Mouse (Mus musculus) forebrain, embryonic 10.5 days (tissue): ENCODE results near the gene Slc35g3. TPM values are rescaled to one million over a fixed set of nuclear protein-coding genes. Genes with fewer than 3 reads are reported as not detected.
A peak's percentile ranks its signal among the peaks of the same experiment; 100 is the strongest.

ENCODE experiments used
- DNase-seq: peaks from one replicate; pipeline ENCODE4 v3.0.0-alpha.2; 2017; ENCODE audit warnings: low spot score; ENCODE audit errors: extremely low spot score
- H3K27ac ChIP-seq: fragments of 300-500 bp; sonication (generic); 2 replicates; pipeline ENCODE4 v1.5.1; 2016; ENCODE audit warnings: mild to moderate bottlenecking
- H3K27me3 ChIP-seq: fragments of 300-500 bp; sonication (generic); 2 replicates; pipeline ENCODE4 v1.6.1; 2016; ENCODE audit warnings: mild to moderate bottlenecking; ENCODE audit not compliant: poor library complexity, severe bottlenecking
- H3K36me3 ChIP-seq: fragments of 300-500 bp; sonication (generic); replicated peaks from 2 replicates; pipeline ENCODE4 v1.6.1; 2016; ENCODE audit warnings: mild to moderate bottlenecking, moderate library complexity
- H3K4me1 ChIP-seq: fragments of 300-500 bp; sonication (generic); 2 replicates; pipeline ENCODE4 v1.6.1; 2016
- H3K4me3 ChIP-seq: fragments of 300-500 bp; sonication (generic); 2 replicates; pipeline ENCODE4 v1.5.1; 2016; ENCODE audit warnings: mild to moderate bottlenecking, moderate library complexity
- H3K9me3 ChIP-seq: fragments of 300-500 bp; sonication (generic); 2 replicates; pipeline ENCODE4 v1.6.1; 2016; ENCODE audit warnings: mild to moderate bottlenecking, moderate library complexity
- WGBS: fragments of 180-500 bp; shearing (Covaris S2); methylation state at CpG from one replicate; pipeline ENCODE4 v1.1.7; 2016; 5-methylcytosine and 5-hydroxymethylcytosine counted together
- polyA plus RNA-seq: library from polyadenylated mRNA; unstranded; fragments of >200 nt; fragmentation: Nextera tagmentation; extraction: Ambion mirVana; gene quantifications from 2 replicates; pipeline ENCODE4 v1.2.1, GENCODE M21; 2016

The Slc35g3 gene
- polyA plus RNA-seq, 1 experiment from 2014 or later = not detected

- Histone ChIP-seq H3K27ac (peak overlapping the region; percentile 95), H3K36me3 (no peaks in the 10 kb centered on the region), H3K4me3 (peak overlapping the region; percentile 58), H3K27me3 (peaks cover 97% of the 10 kb centered on the region), H3K4me1 (peaks cover 75% of the 10 kb centered on the region), H3K9me3 (no peaks in the 10 kb centered on the region)
- no peak for DNase-seq
- 0% methylated on average over 11 of the region's 11 CpGs for WGBS
Measured at GRCm38 (mm10) chr11:69800138-69800391, 38.3 kb upstream of the Slc35g3 start.

- H3K4me1 ChIP-seq = peaks cover 71% of the 10 kb centered on the region
- H3K4me3 ChIP-seq = peak overlapping the region; percentile 58
- no peaks in the 10 kb centered on the region for H3K36me3 ChIP-seq
- H3K27ac ChIP-seq = peak overlapping the region; percentile 95
- H3K27me3 ChIP-seq = peaks cover 97% of the 10 kb centered on the region
- H3K9me3 ChIP-seq = no peaks in the 10 kb centered on the region
- DNase-seq = no peak
- 26% methylated on average over 12 of the region's 12 CpGs for WGBS
Measured at GRCm38 (mm10) chr11:69799394-69800137, 37.8 kb upstream of the Slc35g3 start.

GRCm38 (mm10) chr11:69797924-69798323, 36.2 kb upstream of the Slc35g3 start:
- WGBS = 73% methylated on average over 7 of the region's 7 CpGs
- Histone ChIP-seq H3K27me3 (peaks cover 97% of the 10 kb centered on the region), H3K4me3 (no peak overlapping the region), H3K4me1 (peaks cover 59% of the 10 kb centered on the region), H3K9me3 (no peaks in the 10 kb centered on the region), H3K27ac (no peak overlapping the region), H3K36me3 (no peaks in the 10 kb centered on the region)
- no peak for DNase-seq

- peaks cover 40% of the 10 kb centered on the region for H3K4me1 ChIP-seq
- H3K9me3 ChIP-seq = no peaks in the 10 kb centered on the region
- no peaks in the 10 kb centered on the region for H3K36me3 ChIP-seq
- peaks cover 85% of the 10 kb centered on the region for H3K27me3 ChIP-seq
- DNase-seq = no peak
- H3K27ac ChIP-seq = peak overlapping the region; percentile 76
- peak overlapping the region; percentile 62 for H3K4me3 ChIP-seq
- WGBS = 2% methylated on average over 13 of the region's 13 CpGs
Measured at GRCm38 (mm10) chr11:69795983-69796435, 34.2 kb upstream of the Slc35g3 start.

GRCm38 (mm10) chr11:69795168-69795982, 33.6 kb upstream of the Slc35g3 start, which contains the start of gene Chrnb1:
Gene Chrnb1 (minus strand): TSS chr11:69795943.
- H3K4me1 ChIP-seq = peaks cover 34% of the 10 kb centered on the region
- peaks cover 78% of the 10 kb centered on the region for H3K27me3 ChIP-seq
- DNase-seq = peak; percentile 91
- no peaks in the 10 kb centered on the region for H3K9me3 ChIP-seq
- H3K36me3 ChIP-seq = no peaks in the 10 kb centered on the region
- H3K27ac ChIP-seq = peak within 1 kb of the TSS; percentile 76
- H3K4me3 ChIP-seq = peak within 1 kb of the TSS; percentile 62
- WGBS = 2% methylated on average over 52 of the region's 52 CpGs

GRCm38 (mm10) chr11:69793429-69793828, 31.7 kb upstream of the Slc35g3 start:
- Histone ChIP-seq H3K36me3 (no peaks in the 10 kb centered on the region), H3K4me3 (no peak overlapping the region), H3K27me3 (peaks cover 59% of the 10 kb centered on the region), H3K9me3 (no peaks in the 10 kb centered on the region), H3K27ac (no peak overlapping the region), H3K4me1 (peaks cover 17% of the 10 kb centered on the region)
- 67% methylated on average over 5 of the region's 5 CpGs for WGBS
- no peak for DNase-seq

- no peak overlapping the region for H3K27ac ChIP-seq
- H3K4me3 ChIP-seq = no peak overlapping the region
- no peaks in the 10 kb centered on the region for H3K9me3 ChIP-seq
- H3K36me3 ChIP-seq = no peaks in the 10 kb centered on the region
- peaks cover 17% of the 10 kb centered on the region for H3K4me1 ChIP-seq
- no peak for DNase-seq
- 78% methylated on average over 5 of the region's 5 CpGs for WGBS
- peaks cover 39% of the 10 kb centered on the region for H3K27me3 ChIP-seq
Measured at GRCm38 (mm10) chr11:69791420-69791819, 29.7 kb upstream of the Slc35g3 start.

GRCm38 (mm10) chr11:69789431-69789830, 27.7 kb upstream of the Slc35g3 start:
- Histone ChIP-seq H3K4me1 (peaks cover 4% of the 10 kb centered on the region; the same call in 1 of the 2 replicates), H3K36me3 (no peaks in the 10 kb centered on the region), H3K27ac (no peak overlapping the region), H3K27me3 (peaks cover 22% of the 10 kb centered on the region), H3K4me3 (no peak overlapping the region), H3K9me3 (no peaks in the 10 kb centered on the region)
- 66% methylated on average over 5 of the region's 5 CpGs for WGBS
- no peak for DNase-seq

- WGBS = 90% methylated on average over 5 of the region's 5 CpGs
- Histone ChIP-seq H3K27ac (no peak overlapping the region), H3K4me1 (no peaks in the 10 kb centered on the region), H3K9me3 (no peaks in the 10 kb centered on the region), H3K27me3 (peaks cover 1% of the 10 kb centered on the region; the same call in 1 of the 2 replicates), H3K4me3 (no peak overlapping the region), H3K36me3 (no peaks in the 10 kb centered on the region)
- DNase-seq = no peak
Measured at GRCm38 (mm10) chr11:69787306-69787705, 25.5 kb upstream of the Slc35g3 start.

- H3K27me3 ChIP-seq = peaks cover 3% of the 10 kb centered on the region; the same call in 1 of the 2 replicates
- H3K36me3 ChIP-seq = no peaks in the 10 kb centered on the region
- 47% methylated on average over 15 of the region's 15 CpGs for WGBS
- H3K27ac ChIP-seq = no peak overlapping the region
- H3K4me3 ChIP-seq = no peak overlapping the region
- peak; percentile 14 for DNase-seq
- H3K4me1 ChIP-seq = no peaks in the 10 kb centered on the region
- H3K9me3 ChIP-seq = no peaks in the 10 kb centered on the region
Measured at GRCm38 (mm10) chr11:69784793-69785272, 23.1 kb upstream of the Slc35g3 start.

GRCm38 (mm10) chr11:69781828-69782227, 20.1 kb upstream of the Slc35g3 start:
- peak; percentile 13 for DNase-seq
- H3K27me3 ChIP-seq = peaks cover 33% of the 10 kb centered on the region
- peaks cover 25% of the 10 kb centered on the region for H3K4me1 ChIP-seq
- H3K36me3 ChIP-seq = no peaks in the 10 kb centered on the region
- no peak overlapping the region for H3K4me3 ChIP-seq
- H3K27ac ChIP-seq = no peak overlapping the region
- 43% methylated on average over 4 of the region's 4 CpGs for WGBS
- no peaks in the 10 kb centered on the region for H3K9me3 ChIP-seq

- DNase-seq = no peak
- WGBS = 45% methylated on average over 7 of the region's 7 CpGs
- H3K4me3 ChIP-seq = no peak overlapping the region
- H3K27me3 ChIP-seq = peaks cover 51% of the 10 kb centered on the region
- no peaks in the 10 kb centered on the region for H3K9me3 ChIP-seq
- no peaks in the 10 kb centered on the region for H3K36me3 ChIP-seq
- H3K4me1 ChIP-seq = peaks cover 31% of the 10 kb centered on the region
- H3K27ac ChIP-seq = no peak overlapping the region
Measured at GRCm38 (mm10) chr11:69778985-69779384, 17.2 kb upstream of the Slc35g3 start.
